Mouse (Mus musculus): ENCODE data around the gene Ring1.
"Not testable (repeated sequence)": the region's sequence is repeated elsewhere in the genome, so short reads cannot be mapped to it uniquely, and the experiment has no call there.

The Ring1 gene

DNA sequence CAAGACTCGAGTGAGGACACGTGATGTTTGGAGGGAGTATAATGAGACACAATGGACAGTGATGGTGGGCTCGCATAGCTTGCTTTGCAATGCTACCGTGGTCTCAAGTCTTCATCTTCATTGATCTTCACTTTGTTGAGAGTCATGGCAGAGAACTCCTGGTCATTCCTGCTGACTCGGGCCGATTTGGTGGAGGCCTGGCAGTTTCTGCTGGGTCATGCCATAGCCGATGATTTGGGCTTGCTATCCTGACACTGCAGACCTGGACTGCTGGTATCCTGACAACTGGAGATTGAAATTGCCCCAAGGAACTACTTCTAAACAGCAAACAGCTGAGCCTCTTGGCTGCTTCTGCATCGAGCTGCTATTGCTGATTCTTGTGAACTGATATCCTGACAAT lies 29.5 kb downstream of the Ring1 start:
- no peak for DNase-seq (ENCODE audit: low read depth, low spot score)

DNA sequence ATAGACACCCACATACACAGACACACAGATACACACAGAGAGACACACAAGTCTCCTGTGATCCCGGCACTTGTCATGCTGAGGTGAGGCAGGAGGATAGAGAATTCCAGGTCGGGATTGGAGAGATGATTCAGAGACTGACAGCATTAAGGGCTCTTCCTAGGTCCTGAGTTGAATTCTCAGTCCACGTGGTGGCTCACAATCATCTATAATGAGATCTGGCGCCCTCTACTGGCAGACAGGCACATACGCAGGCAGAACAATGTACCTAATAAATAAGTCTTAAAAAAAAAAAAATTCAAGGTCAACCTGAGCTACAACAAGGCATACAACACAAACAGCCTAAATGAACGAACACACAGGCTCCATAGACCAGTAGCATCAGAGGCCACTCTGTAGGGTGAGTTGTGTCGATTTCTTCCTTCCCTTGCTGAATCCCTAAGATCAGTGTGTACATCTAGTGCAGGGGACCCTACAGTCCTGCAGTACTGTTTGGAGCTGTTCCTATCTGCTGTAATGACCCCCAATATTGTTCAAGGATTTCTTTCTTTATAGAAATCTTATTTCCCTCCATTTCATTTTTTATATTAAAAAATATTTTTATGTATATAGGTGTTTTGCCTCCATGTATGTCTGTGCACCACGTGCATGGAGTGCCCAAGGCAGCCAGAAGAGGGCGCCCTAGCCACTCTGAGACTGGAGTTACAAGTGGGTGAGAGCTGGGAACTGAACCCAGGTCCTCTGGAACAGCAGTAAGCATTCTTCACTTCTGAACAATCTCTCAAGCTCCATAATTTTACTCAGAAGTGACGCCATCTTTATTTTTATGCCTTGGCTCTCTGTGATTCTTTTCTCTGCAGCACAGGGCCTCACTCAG lies 32.5 kb downstream of the Ring1 start:
- DNase-seq (ENCODE audit: low read depth, low spot score) = peak; percentile 85

DNA sequence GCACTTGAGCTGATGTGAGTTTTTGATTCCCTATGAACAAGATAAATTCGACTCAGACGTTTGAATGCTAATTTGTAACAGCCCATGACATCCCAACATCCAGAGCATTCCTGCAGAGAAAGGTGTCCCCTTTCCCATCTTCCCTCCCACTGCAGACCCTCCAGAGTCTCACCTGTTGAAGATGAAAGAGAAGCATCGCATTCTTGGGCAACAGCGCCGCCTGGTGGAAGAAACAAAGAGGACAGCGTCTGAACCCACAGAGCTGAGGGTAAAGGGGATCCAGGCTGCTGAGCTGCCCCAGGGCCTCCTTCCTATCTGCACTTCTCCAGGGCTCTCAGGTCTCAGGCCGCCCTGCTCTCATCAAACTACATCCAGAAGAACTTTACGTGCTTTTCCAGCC lies 42.3 kb downstream of the Ring1 start:
- DNase-seq (ENCODE audit: low read depth, low spot score) = not testable (repeated sequence)

DNA sequence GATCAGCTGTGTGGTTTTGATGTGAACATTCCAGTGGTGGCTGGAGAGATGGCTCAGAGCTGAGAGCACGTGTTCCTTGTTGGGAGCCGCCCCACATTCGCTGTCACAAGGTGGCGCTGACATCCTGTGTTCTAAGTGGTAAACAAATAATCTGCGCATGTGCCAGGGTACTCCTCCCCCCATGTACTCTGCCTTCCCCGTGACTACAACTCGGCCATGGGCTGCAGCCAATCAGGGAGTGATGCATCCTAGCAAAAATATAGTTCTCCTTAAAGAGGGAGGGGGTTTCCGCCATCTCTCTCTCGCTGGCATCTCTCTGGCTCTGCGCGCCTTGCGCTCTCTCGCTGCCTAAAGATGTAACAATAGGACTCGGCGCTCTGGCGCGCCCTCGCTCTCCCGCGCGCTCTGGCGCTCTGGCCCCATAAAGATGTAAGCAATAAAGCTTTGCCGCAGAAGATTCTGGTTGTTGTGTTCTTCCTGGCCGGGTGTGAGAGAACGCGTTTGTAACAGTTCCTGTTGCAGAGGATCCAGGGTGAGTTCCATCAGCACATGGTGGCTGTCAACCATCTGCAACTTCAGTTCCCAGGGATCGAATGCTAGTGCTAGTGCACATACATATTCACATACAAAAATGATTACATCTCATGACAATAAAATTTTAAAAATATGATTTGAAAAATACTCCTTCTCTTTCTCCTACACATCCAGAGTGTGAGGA lies 43.1 kb downstream of the Ring1 start:
- DNase-seq (ENCODE audit: low read depth, low spot score) = not testable (repeated sequence)

DNA sequence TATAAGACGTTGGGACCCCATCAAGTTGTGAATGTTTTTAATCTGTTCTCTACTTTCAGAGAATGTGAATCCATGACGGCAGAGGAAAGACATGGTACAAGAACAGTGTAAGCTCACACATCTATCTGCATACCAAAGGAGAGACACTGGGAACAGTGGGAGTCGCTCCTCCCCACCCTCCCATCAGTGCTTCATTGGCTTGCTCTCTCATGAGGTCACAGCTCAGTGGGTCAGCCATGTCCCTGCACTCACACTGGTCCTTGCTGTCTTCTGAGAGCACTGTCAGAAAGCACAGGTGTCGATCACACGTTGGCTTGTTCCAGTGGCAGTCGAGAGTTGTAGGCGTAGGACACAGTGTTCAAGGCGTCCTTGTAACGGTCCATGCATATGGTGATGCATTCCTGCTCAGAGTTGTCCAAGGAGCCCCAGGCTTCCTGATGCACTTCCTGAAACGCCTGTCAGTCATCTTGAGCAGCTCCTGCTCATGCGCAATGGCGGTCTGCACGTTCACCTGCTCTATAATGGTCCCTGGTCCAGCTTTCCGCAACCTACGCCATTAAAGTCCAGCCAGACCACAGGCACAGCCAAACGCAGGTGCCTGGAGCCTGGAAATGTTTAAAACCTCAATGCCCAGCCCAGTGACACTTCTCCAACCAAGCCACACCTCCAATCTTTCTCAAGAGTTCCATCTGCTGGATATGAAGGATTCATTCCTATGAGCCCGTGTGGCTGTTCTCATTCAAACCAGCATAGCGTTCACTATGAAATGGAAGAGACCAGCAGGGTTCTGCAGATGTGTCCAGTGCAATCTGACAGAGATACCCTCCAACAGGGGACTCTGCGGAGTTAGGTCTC lies 44.1 kb downstream of the Ring1 start:
- DNase-seq (ENCODE audit: low read depth, low spot score) = no peak

DNA sequence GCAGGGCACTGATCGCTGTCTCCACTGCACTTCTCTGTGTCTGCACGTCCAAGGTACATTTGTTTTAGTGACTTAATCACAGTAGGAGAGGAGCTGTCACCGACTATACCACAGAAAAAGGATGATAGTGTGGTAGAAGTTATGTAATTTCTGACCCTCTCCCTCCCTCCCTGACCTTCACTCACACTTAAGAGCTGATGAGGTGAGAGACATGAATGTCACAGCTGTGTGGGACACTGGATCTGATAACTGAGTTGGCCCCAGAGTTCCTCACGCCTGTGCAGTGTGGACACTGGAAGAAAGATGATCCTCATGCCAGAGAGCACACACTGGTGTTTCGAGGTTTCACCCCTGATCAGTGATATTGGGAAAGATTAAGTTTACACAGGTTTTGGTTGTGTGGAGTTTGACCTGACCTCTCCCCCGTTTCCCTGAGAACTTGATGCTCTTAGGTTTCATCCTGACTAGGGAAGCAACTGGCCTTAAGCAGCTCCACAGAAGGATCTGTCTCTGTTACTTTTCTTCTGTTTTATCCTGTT lies 44.9 kb downstream of the Ring1 start:
- DNase-seq (ENCODE audit: low read depth, low spot score) = no peak

DNA sequence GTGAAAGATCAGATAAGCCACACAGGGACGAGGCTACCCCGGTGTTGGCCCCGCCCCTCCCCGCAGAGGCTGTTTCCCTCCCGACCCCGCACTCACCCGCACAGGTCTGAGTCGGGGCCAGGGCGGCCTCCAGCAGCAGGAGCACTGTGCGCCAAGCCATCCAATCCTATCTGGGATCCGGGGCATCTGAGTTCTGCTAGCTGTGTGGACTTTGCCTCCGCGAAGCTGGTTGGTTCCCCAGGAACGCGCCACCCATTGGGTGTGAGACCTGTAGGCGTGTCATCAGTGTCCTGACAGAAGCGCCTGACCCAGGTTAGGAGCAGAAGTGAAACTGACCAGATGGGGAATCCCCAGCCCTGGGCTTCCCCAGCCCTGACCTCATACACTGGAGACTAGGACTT lies 45.8 kb downstream of the Ring1 start:
- peak; percentile 41 for DNase-seq (ENCODE audit: low read depth, low spot score)

DNA sequence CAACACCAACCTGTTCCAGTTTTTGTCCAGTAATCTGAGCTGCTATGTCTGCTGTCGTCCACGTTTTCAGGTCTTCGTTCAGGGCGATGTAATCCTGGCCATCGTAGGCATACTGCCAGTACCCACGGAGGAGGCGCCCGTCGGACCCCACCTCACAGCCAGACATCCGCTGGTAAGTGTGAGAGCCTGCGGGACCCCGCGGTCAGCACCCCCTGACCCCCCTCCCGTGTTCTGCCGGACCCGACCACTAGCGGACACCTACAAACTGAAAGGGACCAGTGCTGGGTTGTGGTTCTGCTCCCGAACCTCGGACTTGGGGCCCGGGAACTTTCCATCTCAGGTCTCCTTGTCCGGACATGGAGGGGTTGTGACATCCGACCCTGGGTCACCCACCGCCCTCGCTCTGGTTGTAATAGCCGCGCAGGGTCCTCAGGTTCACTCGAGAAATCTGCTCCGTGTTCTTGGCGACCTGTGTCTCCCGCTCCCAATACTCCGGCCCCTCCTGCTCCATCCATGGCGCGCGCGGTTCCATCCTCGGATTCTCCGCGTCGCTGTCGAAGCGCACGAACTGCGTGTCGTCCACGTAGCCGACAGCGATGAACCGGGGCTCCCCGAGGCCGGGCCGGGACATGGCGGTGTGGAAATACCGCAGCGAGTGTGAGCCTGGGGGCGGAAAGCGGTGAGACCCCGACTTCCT lies 46.5 kb downstream of the Ring1 start:
- DNase-seq (ENCODE audit: low read depth, low spot score) = no peak

DNA sequence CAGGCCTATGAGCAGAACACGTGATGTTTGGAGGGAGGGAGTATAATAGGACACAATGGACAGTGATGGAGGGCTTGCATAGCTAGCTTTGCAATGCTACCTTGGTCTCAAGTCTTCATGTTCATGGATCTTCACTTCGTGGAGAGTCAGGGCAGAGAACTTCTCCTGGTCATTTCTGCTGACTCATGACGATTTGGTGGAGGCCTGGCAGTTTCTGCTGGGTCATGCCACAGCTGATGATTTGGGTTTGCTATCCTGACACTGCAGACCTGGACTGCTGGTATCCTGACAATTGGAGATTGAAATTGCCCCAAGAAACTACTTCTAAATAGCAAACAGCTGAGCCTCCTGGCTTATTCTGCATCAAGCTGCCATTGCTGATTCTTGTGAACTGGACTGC lies 50.9 kb downstream of the Ring1 start:
- DNase-seq (ENCODE audit: low read depth, low spot score) = no peak

DNA sequence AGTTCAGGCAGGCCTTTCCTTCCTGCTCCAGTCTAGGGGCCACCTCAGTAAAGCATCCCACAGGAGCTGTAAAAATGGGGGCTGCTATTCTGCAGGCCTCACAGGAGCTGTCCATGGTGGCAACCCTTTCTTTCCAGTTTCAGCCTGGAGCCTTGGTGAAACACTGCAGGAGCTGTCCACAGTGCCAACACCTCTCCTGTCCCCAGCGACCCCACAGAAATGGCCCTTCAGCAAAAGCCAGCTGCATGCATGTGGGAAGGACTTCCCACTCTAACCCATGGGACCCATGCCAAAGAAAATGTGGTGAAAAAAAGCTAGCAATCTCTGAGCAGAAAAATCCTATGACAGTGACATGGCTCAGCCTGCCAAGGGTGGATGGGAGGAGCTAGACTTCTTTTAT lies 51.8 kb downstream of the Ring1 start:
- no peak for DNase-seq (ENCODE audit: low read depth, low spot score)

All from mesoderm, embryonic 11.5 days (tissue).